Mouse (Mus musculus) heart, postnatal 25 days (tissue): ENCODE data around the gene Fancm. TPM values are rescaled to one million over a fixed set of nuclear protein-coding genes. Genes with fewer than 3 reads are reported as not detected.
A peak's percentile ranks its signal among the peaks of the same experiment; 100 is the strongest.

Experiments used
- DNase-seq: peaks from one replicate; pipeline ENCODE4 v3.0.0; 2022; ENCODE audit warnings: low spot score
- intact Hi-C: fragments of 180-260 bp; cut with DNase I; formaldehyde crosslinking; loops from one replicate; pipeline ENCODE4 v1.15.1; 2025
- total RNA-seq, 2 experiments: library from RNA; stranded (reverse); gene quantifications; 2 replicates each; pipeline ENCODE4 v1.2.3; 2021

Fancm gene
- total RNA-seq: 1 to 10 TPM; 4.0 to 4.6 TPM

GRCm38 (mm10) chr12:65075085-65075732 is at the start of gene Fancm:
TSS of gene Fancm (plus strand) at chr12:65075603.
- intact Hi-C loops: no loop called here
- DNase-seq: peak; percentile 82

GRCm38 (mm10) chr12:65035839-65036189 is 39.6 kb upstream of the Fancm start:
- intact Hi-C loops: loop anchor here (5.0 kb wide), 2 partner anchors 36 to 69 kb away; partner anchors contain the start of genes Fkbp3, Klhl28 and Togaram1
- no peak for DNase-seq

- intact Hi-C loops: loop anchor here (5.0 kb wide), 2 partner anchors 36 to 69 kb away; partner anchors contain the start of genes Fkbp3, Klhl28 and Togaram1
- peak; percentile 84 for DNase-seq
These were observed 39.1 kb upstream of the Fancm start, which contains the start of gene Prpf39 for GRCm38 (mm10) chr12:65036190-65036870. TSS of gene Prpf39 (plus strand) at chr12:65036333.

DNA sequence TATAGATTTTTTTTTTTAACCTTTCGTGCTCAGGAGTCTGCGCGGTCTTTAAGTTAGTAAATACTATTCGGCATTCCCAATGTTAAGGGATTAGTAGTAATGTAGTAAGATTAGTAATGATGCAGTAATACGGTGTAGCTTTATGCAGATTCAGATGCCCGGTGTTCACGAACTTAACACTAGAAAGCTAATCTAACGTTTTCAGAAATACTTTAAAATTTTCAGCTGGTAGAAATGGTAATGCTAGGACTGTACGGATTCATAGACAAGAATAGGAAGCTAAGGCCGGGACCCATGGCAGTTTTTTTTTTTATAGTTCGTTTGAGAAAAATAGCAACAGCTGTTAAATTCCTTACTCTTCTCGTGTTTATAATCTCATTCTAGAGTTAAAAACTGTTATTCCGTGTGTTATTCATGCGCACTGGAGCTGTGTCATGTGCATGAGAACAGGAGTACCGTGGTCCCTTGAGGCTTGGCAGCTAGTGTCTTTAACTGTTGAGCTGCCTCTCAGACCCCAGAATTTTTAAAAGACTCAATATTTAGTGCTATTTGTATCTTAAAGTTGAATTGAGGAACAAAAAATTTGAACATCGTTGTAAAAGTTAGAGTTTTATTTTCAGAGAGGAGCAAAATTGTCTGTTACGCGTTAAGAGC is 38.4 kb upstream of the Fancm start:
- DNase-seq: no peak
- intact Hi-C loops: loop anchor here (5.0 kb wide), 2 partner anchors 35 to 70 kb away; partner anchors contain the start of genes Fkbp3, Klhl28 and Togaram1

- intact Hi-C loops: loop anchor here (5.0 kb wide), 2 partner anchors 35 to 70 kb away; partner anchors contain the start of genes Fkbp3, Klhl28 and Togaram1
- no peak for DNase-seq
These were observed 37.9 kb upstream of the Fancm start for GRCm38 (mm10) chr12:65037546-65037937.

- no peak for DNase-seq
- intact Hi-C loops: no loop called here
These were observed 26.6 kb upstream of the Fancm start for GRCm38 (mm10) chr12:65048799-65049198.

GRCm38 (mm10) chr12:65058203-65058602 is 17.2 kb upstream of the Fancm start:
- intact Hi-C loops: no loop called here

GRCm38 (mm10) chr12:65061082-65061481 is 14.3 kb upstream of the Fancm start:
- intact Hi-C loops: loop anchor here (5.0 kb wide), 1 partner anchor 84 kb away; no protein-coding TSS in a partner anchor

More at GRCm38 (mm10) chr12:65058203-65058602, 17.2 kb upstream of the Fancm start:
- no peak for DNase-seq

DNA sequence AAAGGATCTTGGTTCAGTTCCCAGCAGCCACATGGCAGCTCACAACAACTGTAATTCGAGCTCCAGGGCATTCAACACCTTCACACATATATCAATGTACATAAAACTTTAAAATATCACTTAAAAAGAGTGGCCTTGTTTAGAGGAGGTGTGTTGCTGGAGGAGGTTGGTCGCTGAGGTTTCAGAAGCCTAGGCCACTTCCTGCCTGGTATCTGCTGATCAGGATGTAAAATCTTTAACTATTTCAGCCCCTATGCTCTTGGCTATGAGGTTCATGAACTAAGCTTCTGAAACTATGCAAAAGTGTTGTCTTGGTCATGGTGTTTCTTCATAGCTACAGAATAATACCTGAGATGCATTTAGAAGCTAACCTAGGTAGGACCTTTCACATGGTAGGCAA is 10.2 kb upstream of the Fancm start:
- intact Hi-C loops: no loop called here
- DNase-seq: no peak

More at GRCm38 (mm10) chr12:65061082-65061481, 14.3 kb upstream of the Fancm start:
- DNase-seq: no peak

- intact Hi-C loops: no loop called here
- no peak for DNase-seq
These were observed 9.2 kb upstream of the Fancm start for GRCm38 (mm10) chr12:65066234-65066633.

DNA sequence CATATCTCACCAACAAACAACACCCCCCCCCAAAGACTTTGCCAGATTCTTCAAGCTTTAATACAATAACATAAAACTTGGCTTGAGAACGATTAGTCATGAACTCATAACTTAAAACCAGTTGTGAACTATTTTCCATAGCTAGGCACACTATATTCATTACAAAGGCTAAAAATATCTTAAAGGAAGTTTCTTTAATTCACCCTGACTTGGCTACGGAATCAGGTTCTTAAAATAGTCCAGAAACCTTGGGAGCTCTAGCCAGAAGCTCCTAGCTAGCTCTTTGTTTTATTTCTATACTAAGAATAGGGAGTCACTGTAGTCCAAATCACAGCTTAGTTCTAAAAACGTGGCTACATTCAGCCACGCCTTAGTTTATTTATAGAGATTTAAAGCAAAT is 7.0 kb upstream of the Fancm start:
- intact Hi-C loops: no loop called here
- no peak for DNase-seq

DNA sequence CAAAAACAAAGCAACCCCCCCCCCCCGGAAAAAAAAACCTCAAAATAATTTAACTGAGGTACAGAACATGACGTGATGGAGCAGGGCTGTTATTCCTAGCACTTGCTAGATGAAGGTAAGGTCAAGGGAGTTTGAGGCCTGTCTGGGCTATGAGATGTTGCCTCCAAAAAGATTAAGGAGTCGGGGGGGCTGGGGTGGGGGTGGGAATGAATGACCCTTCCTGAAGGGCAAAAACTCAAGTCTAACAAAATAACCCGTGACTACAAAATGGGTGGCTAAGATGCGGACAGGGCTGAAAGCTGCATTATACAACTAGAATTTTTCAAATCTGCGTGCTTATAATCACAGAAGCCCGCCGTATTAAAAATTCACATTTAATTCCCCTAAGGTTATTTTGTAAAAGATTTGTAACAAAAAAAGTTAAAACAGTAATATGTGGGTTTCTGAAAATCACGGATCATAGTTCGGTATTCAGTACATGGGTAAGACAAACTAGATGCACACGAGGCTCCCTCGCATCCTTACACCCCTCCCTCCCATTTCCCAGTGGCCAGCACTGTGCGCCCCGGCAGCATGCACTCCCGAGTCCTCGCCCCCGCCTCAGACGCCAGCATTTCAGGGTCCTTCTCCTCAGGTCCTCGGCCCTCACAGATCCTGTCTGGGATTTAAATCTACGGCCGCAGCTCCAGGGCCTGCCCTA is 2.3 kb upstream of the Fancm start:
- intact Hi-C loops: loop anchor here (5.0 kb wide), 2 partner anchors 36 to 106 kb away; partner anchors contain the start of genes Klhl28, Prpf39 and Togaram1
- no peak for DNase-seq

- intact Hi-C loops: loop anchor here (5.0 kb wide), 2 partner anchors 36 to 106 kb away; partner anchors contain the start of genes Klhl28, Prpf39 and Togaram1
- DNase-seq: peak; percentile 96
These were observed 1.7 kb upstream of the Fancm start, which contains the start of gene Fkbp3 for GRCm38 (mm10) chr12:65073611-65074178. TSS of gene Fkbp3 (minus strand) at chr12:65074007.

DNA sequence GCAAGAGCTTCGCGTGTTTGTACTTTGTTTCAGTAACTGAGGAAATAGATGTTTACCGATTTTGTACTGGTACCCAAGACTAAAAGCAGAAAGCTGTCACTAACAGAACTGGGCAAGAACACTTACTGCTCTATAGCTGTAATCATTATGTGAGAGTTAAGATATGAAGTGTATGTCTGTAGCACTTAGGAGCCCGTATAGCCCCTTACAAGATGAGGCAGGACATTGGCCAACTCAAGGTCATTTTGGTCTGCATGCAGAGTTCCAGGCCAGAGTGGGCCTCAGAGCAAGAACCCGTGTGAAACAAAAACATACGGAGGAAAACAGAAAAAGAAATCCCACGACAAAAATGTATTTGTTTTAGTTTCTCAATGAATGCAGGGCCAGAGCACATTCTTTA is 752 bp upstream of the Fancm start:
- intact Hi-C loops: loop anchor here (5.0 kb wide), 2 partner anchors 37 to 107 kb away; partner anchors contain the start of genes Klhl28, Prpf39 and Togaram1
- DNase-seq: no peak

DNA sequence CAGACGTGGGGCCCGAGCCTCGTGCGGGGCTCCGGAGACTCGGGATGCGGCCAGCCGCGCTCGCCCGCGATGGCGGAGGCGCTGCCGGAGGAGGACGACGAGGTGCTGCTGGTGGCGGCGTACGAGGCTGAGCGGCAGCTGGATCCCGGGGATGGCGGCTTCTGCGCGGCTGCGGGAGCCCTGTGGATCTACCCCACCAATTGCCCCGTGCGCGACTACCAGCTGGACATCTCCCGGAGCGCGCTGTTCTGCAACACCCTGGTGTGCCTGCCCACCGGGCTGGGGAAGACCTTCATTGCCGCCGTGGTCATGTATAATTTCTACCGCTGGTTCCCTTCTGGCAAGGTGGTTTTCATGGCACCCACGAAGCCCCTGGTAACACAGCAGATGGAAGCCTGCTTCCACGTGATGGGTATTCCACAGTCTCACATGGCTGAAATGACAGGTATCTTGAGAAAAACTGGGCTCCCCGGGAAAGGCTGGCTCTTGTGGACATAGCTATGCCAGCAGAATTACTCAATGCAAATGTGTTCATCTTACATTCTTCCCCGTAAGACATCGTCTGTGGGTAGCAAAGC is 419 bp downstream of the Fancm start:
- DNase-seq: no peak
- intact Hi-C loops: no loop called here

DNA sequence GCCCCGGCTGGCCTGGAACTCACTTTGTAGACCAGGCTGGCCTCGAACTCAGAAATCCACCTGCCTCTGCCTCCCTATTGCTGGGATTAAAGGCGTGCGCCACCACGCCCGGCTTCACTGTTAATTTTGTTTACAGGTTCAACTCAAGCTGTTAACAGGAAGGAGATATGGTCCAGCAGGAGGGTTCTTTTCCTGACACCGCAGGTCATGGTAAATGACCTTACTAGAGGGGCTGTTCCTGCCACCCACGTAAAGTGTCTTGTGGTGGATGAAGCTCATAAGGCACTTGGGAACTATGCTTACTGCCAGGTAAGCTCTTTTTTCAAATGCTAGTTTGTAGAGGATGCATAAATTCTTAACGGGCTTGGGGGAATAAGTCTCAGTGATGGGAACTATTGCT is 1.5 kb downstream of the Fancm start:
- intact Hi-C loops: no loop called here
- DNase-seq: no peak

DNA sequence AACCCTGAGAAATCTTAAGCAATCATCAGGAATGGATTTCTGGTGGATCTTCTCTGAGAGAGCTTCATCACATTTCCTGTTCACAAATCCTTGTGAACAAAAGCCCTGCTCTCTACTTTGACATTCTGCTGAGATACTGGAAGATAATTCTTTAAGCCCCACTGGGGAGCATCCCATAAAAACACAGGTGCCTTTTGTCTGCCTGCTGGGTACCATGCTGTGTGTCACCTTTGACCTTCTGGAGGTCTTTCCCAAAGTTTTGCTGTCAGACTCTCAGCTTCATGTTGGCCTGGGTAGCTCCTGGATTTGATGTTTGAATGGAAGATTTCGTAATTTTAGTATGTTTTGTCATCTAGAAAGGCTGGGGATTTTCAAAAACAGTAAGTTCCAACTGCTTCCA is 33.3 kb downstream of the Fancm start:
- intact Hi-C loops: no loop called here
- no peak for DNase-seq

DNA sequence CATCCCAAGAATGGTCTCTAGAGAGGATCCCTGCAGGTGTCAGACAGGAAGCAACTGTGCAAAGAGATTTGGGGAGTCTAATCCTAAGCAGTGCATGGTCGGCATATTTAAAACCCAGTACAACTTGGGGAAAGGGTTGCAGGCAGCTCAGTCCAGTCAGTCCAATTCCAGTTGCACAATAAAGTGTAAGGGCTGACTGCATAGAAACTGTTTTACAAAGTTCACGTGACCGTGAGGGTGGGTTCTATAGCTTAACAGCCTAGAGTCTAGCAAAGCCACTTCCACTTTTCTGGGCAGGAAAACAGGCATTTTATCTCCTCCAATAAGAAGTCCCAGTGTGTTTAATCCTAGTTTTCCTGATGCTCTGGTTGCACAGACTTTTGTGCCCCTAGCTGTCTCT is 36.1 kb downstream of the Fancm start:
- intact Hi-C loops: no loop called here
- no peak for DNase-seq

GRCm38 (mm10) chr12:65112811-65113210 is 37.4 kb downstream of the Fancm start:
- no peak for DNase-seq
- intact Hi-C loops: no loop called here
